Mouse (Mus musculus) embryo, embryonic 10 days (tissue): Measurements from ENCODE around the gene Acot7.
"Not testable (repeated sequence)": the region's sequence is repeated elsewhere in the genome, so short reads cannot be mapped to it uniquely, and the experiment has no call there.

Experiments used
- DNase-seq: peaks from one replicate; pipeline ENCODE4 v3.0.0-alpha.2; 2015; ENCODE audit warnings: low spot score

The Acot7 gene

GRCm38 (mm10) chr4:152206199-152206598 is 28.3 kb downstream of the Acot7 start:
- no peak for DNase-seq

GRCm38 (mm10) chr4:152209623-152210022 is 31.7 kb downstream of the Acot7 start:
- DNase-seq: peak; percentile 51

- DNase-seq: no peak
These were observed 34.2 kb downstream of the Acot7 start for GRCm38 (mm10) chr4:152212091-152212505.

DNA sequence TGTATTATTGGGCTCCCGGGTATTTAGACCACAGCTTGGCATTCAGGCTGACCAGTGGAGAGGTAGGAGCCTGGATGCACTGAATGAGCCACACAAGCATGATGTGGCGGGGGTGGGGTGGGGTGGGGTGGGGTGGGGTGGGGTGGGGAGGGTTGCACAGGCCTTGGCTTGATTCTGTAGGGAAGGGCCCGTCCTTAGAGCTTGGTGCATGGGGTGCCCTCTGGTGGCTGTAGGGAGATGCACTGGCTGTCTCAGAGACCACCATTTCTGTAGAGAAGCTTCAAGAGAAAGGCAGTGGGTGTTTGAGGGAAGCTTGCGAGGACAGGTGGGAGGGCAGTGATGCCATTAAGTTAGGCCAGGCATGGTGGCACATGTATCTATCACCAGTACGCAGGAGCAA is 34.6 kb downstream of the Acot7 start:
- peak; percentile 74 for DNase-seq

DNA sequence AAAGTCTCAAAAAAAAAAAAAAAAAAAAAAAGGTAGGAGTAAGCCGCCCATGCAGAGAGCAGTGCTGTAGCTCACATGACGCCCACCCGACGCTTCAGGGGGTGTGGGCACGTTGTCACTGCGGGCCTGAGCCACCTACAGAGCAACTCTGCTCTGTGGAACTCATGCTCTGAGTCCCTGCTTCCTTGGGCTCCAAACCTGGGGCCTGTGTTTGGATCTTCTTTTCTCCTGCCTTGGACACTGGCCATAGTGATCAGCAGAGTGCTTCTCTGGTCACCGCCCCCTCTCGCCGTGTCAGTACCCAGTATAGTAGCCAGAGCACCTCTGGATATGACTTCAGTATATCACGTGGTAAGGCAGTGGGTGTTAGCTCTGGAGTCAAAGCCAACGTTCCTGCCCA is 35.0 kb downstream of the Acot7 start:
- no peak for DNase-seq

GRCm38 (mm10) chr4:152213760-152214480 is 36.0 kb downstream of the Acot7 start:
- DNase-seq: peak; percentile 91

- no peak for DNase-seq
These were observed 37.0 kb downstream of the Acot7 start for GRCm38 (mm10) chr4:152214871-152215415.

- no peak for DNase-seq
These were observed 41.7 kb downstream of the Acot7 start for GRCm38 (mm10) chr4:152219591-152219990.

DNA sequence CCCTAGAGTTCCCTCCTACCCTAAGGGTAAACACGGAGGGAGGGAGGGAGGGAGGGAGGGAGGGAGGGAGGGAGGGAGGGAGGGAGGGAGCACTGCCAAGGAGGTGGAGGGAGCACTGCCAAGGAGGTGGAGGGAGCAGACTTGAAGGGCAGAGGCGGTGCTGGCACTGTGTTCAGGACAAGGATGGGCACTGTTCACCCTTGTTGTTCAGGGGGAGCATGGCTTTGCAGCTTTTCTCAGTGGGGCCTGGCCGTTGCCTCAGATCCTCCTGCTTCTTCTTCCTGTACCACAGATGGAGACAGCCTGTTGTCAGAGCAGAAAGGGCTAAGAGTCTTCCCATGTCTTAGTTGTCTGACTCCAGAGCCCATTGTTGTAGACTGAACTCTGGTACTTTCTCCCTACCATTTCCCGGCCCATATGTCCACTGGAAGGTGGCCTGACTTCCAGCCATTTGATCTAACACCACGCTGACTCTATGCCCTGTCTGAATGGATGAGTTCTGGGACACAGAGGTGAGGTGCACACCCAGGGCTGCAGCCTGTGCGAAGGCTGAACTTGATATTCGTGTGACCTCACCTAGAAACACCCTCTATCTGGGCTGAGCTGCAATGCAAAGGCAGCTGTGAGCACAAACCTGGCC is 43.0 kb downstream of the Acot7 start:
- no peak for DNase-seq

- DNase-seq: peak; percentile 46
These were observed 43.5 kb downstream of the Acot7 start for GRCm38 (mm10) chr4:152221411-152221887.

DNA sequence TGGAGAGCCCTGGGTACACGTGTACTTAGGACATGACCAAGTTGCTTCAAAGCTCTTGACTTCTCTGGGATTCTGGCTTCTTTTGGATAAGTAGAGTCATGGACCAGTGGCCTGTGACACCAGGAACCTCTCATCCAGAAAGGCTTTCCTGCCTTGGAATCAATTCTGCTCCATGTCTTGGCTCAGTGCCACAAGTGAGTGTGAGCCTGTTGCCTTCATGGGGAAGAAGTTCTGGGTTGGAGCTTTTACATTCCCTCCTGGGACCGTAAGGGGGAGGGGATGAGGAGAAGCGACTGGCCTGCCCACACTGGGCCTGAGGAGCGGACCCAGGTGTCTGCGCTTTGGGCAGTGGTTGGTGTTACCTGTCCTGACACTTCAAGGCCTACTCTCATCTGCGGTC is 44.2 kb downstream of the Acot7 start:
- no peak for DNase-seq

GRCm38 (mm10) chr4:152222513-152222912 is 44.6 kb downstream of the Acot7 start:
- DNase-seq: no peak

GRCm38 (mm10) chr4:152224156-152224555 is 46.2 kb downstream of the Acot7 start:
- DNase-seq: no peak

DNA sequence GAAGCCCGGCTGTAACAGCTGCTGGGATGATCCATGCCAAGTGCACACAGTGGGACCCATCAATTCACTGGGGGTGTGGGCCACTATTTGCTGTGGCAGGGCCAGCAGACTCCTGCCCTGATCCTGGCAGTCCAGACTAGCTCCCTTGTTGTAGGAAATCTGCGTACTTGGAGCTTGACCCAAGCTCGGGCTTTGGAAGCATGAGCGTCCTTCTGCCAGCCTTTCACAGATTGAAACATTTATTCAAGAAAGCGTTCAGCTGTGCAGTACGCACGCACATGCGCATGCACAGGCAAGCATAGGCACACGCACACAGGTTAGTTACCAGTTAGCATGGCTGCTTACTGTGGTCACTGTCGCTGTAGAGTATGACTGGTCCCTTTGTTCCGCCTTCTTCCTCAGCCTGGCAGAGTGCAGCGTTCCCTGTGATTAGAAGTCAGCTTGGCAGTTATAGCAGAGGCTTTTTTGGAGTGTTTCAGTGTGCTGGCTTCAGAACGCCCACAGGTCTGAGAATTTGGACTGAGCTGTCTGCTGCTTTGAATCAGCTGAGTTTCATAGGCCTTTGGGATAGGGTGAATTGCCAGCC is 49.1 kb downstream of the Acot7 start:
- DNase-seq: no peak

DNA sequence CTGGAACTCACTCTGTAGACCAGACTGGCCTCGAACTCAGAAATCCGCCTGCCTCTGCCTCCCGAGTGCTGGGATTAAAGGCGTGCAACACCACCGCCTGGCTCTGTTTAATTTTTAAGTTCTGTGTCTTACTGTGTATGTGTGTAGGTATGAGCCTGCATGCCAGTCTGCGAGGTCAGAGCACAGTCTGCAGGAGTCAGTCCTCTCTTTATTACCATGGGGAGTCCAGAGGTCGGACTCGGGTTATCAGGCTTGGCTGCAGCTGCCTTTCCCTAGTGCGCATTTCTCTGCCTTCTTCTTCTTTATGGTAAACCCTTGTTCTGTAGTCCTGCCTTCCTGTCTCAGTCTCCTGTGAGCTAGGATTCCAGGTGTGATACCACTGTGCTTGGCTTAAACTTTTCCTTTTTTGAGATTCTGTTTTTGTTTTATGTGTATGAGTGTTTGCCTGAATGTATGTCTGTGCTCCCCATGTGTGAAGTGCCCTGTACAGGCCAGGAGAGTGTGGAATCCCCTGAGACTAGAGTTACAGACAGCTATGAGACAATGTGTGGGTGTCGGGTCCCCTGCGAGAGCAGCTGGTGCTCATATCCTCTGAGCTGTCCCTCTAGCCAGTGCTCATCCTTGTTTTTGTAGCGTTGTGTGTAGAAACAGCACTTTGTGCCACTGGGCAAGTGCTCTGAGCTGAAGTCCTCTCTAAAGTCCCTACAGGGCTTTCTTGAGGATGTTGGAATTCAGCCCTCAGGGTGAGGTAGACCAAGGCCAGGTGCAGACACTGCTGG is 50.0 kb downstream of the Acot7 start:
- no peak for DNase-seq

DNA sequence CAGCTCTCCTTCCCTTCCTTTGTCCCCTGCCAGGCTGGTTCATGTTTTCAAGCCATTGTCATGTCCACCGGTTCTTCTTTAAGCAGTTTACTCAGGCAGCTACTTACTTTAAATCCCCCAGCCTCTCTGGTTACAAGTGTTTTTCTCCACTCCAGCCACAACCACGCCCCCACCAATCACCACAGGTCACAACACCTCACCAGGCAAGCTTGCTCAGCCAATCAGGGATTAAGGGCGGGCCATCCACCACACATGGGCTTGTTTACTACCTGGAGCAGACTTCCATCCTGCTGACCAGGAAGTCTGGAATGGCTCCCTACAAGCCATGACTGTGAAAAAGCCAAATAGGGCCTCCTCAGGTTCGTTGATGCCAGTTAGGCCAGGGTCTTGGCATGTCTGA is 52.4 kb downstream of the Acot7 start:
- DNase-seq: not testable (repeated sequence)

- DNase-seq: no peak
These were observed 53.4 kb downstream of the Acot7 start for GRCm38 (mm10) chr4:152231326-152231725.

DNA sequence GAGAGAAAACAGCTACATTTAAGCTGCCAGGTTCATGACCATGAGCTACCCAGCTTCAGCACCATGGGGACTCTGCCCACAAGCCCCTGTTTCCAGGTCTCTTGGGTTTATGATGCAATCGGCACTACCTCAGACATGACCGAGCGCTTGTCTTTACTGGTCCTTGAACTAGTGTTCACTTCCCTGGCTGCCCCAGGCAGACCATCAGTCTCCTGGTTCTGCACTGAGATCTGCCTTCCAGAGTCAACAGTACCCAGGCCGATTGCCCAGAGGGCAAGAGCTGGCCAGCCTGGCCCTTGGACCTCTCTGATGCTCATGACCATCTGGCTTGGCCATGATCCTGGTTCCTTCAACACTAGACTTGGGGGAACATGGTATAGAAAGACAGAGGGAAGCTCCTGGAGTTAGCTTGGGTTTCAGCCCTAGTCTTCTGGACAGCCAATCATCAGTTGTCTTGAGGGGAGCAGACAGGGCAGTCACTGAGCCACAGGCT is 54.5 kb downstream of the Acot7 start:
- no peak for DNase-seq

DNA sequence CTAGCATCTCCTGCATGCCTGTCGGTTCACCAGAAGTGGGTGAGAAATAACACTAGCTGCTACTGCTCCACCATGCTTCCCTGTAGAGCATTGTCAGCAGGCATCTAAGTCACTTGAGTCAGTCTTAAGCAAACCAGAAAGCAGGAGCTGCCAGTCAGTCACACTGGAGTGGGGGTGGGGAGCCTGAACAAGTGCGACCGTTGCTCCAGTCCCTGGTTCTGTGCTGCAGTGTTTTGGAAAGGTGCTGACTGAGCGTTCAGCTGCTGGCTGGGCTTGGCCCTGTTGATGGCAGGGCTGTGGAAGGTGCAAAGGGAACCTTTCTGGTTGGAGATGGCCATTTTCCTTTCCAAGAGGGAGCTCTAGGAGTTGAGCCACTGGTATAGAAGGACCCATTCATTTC is 62.0 kb downstream of the Acot7 start:
- DNase-seq: no peak

DNA sequence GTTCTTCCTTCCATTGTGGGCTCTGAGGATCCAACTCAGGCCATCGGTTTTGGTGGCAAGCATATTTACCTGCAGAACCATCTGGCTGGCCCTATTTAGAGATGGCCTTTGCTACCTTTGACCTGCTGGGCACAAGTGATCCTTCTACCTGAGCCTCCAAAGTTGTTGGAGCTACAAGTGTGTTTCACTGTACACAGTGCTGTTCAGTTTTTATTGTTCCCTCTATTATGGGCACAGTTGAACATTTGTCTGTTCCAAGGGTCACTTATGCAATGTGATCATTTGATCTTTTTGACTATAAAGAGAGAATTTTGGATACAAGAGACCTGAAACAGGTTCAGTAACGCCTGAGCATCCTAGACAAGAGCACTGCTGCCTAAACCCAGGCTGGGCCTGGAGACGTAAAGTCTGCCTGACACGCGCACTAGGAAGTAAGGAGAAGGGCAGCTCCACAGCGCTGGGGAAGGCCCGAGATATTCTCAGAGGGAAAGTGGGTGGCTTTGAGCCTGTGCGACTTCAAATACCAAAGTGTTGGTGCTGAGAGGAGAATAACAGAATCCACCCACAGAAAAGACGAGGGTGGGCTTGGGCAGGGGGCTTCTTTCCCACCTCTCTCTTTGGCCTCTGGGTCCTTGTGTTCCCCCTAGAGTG is 65.4 kb downstream of the Acot7 start:
- no peak for DNase-seq

DNA sequence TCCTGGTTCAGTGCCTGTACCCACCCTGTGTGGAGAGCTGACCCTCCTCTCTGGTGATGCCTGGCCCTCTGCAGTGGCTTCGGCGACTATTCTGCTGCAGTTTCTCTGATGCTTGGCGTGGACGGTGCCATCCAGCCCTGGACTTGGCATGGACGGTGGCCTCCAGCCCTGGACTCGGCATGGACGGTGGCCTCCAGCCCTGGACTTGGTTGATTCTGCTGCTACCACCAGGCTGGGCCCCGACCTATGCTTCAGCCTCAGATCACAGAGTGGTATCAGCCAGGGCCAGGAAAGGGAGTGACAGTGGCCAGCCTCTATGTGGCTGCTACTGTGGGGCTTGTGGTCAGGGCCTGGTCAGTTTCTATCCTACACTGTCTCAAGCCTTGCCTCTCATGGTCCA is 66.0 kb downstream of the Acot7 start:
- DNase-seq: no peak
